Mouse (Mus musculus): ENCODE data around the gene Gipc2. TPM values are rescaled to one million over a fixed set of nuclear protein-coding genes. Genes with fewer than 3 reads are reported as not detected.
"Not testable (repeated sequence)": the region's sequence is repeated elsewhere in the genome, so short reads cannot be mapped to it uniquely, and the experiment has no call there.

Gipc2 gene
- total RNA-seq (2021), result 1 to 10 TPM; 1.4 to 3.0 TPM
- long read RNA-seq, experiment 1, partial matches to known transcripts, result 0 of 1 reads
- long read RNA-seq, experiment 1, other reads (novel, unspliced or antisense), result 1 of 1 reads
- long read RNA-seq, experiment 2, partial matches to known transcripts, result 0 of 2 reads
- long read RNA-seq, experiment 2, other reads (novel, unspliced or antisense), result 0 of 2 reads

GRCm38 (mm10) chr3:152166099-152166423 lies at the start of gene Gipc2:
Gene Gipc2, minus strand, starts transcription at chr3:152166230.
- DNase-seq (ENCODE audit: low spot score in 2 of 2), result no peak

DNA sequence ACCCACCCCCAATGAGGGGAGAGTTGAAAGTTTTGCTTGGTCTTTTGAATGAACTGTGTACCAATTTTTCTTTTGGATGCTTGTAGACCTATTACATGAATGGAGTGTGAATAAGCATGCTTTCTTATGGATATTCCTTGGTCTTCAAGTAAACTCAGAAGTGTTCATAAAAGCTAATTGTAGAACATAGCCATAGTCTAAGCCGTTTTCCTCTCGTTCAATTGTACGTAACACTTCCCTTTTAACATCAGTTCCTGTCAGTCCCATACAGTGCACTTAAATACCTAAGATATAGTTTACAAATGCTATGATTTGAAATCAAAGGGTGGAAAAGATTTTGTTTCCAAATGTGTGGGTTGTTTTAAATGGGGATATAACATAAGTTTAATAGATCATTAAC lies 47.4 kb upstream of the Gipc2 start:
- DNase-seq (ENCODE audit: low spot score in 2 of 2), result no peak

- no peak for DNase-seq (ENCODE audit: low spot score in 2 of 2)
These were observed 45.8 kb upstream of the Gipc2 start for GRCm38 (mm10) chr3:152211731-152212279.

DNA sequence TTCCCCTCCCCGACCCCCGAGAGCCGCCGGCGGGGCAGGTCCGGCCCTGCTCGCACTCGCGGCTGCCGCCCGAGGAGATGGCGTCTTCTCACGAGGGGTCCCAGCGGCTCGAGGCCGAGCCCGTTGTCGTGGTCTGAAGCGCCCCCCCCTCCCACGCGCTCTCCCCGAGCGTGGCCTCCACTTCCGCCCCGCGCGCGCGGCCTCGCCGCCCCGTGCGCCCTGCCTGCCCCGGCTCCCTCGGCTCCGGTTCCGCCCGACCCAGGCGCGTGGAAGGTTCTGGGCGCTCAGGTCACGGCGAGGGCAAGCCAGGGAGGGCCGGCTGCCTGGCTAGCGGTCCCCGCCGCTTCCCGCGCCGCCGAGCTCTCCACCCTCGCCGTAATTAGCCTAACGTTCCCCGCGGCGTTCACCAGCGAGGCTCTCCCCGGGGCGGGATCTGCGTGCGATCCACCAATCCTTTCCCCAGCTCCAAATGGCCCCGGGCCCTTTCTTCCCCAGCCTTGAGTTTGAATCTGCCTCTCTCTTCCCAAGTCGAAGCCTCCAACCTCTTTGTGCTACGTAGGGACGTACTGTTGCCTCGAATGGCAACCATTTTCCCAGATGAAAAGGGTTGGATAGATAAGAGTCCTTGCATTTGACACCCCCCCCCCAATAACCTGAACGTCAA lies 44.8 kb upstream of the Gipc2 start:
- DNase-seq (ENCODE audit: low spot score in 2 of 2), result peak; percentile 69 to 71

DNA sequence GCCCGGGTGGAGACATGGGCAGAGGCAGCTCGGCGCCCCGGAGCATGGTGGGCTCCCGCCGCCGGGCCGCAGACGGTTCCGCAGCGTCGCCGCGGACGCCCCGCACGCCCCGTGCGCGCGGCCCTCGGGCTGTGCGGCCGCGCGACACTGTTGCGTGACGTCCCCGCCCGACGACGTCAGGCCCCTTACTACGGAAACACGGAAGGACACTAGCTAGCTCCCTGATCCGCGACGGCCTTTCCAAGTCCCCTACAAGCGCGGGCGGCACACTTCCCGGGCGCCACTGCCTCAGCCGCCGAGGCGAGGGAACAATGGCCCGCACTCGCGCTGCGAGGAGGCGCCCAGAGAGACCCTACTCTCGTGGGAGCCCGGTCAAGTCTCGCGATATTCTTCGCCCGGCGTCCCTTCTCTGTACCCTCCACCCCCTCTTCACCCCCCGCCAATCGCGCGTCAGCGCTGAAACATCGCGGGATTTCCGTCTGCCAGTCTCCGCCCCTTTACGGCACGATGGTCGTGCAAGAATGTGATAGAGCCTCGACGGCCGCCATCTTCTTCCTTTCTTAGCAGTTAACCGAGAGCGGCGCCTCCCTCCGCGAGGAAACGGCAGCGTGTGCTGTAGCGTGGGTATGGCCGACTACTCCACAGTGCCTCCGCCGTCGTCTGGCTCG lies 44.1 kb upstream of the Gipc2 start, which contains the start of the genes Dnajb4 and Fubp1:
Gene Dnajb4, minus strand, starts transcription at position 336 of the 668 bp plus-strand sequence.
Gene Fubp1, plus strand, starts transcription at position 456 of the 668 bp plus-strand sequence.
- DNase-seq (ENCODE audit: low spot score in 2 of 2), result peak; percentile 100

- no peak for DNase-seq (ENCODE audit: low spot score in 2 of 2)
These were observed 43.3 kb upstream of the Gipc2 start for GRCm38 (mm10) chr3:152209177-152209966.

DNA sequence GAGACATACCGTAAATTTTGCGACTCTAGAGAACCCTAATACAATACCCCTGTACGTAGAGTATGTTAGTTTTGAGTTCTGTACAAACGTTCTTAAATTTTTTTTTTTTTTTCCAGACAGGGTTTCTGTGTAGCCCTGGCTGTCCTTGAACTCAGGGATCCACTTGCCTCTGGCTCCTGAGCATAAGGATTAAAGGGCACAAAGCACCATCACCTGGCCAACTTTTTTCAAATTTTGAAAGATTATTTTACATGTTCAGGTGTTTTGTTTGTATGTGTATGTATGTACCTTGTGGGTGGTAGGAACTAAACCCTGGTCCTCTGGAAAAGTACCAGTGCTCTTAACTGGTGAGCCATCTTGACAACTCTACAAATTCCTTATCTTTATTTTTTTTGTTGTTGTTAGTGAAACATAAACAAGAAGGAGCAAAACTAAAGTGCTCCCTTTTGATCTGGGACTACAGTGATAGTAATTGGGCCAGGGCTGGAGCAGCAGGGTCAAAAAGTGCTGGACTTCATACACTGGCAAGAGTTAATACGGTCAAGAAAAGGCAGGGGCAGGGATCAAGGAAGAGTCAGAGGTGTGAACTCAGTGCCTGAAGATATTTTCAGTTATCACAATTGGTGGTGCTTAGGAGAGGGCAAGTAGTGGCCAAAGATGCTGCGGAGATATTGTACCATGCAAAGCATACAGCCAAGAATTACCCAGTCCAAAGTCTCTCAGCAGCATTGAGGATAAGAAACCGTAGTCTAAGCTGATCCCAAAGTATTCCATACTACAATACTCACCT lies 42.3 kb upstream of the Gipc2 start:
- DNase-seq (ENCODE audit: low spot score in 2 of 2), result no peak

- DNase-seq (ENCODE audit: low spot score in 2 of 2), result no peak
These were observed 41.1 kb upstream of the Gipc2 start for GRCm38 (mm10) chr3:152207156-152207555.

DNA sequence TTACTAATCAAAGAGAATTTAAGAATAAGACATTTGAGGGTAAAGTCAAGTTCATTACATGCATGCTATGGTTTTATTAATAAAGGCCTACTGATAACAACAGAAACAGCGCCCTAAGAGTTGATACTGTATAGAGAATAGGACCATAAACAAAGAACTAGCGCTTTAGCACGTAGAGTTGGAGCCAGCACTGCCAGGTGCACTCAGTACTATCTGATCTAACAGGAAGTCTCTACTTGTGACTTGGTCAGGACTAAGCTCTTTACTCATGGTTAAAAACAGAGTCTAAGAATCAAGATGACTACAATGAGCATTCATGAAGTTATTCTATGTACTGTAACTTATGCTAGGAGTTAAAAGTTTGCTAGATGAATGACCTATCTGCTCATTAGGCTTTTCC lies 38.5 kb upstream of the Gipc2 start:
- no peak for DNase-seq (ENCODE audit: low spot score in 2 of 2)

DNA sequence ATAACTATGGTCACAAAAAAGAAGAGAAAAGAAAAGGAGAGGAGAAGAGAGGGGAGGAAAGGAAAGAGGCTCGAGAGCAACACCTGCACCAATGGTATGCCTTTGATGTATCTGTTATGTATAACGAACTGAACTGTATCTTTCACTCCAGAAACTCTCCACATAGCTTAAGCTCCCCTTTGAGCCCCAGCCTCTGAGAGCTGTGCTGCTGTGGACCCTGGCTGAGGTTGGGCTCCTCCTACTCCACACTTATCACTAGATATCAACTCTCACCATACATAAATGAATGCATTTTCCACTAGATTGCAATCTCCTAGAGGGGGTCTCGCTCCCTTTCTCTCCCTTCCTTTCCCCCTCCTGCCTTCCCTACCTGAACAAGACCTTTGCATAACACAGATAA lies 38.0 kb upstream of the Gipc2 start:
- no peak for DNase-seq (ENCODE audit: low spot score in 2 of 2)

GRCm38 (mm10) chr3:152203411-152203810 lies 37.4 kb upstream of the Gipc2 start:
- DNase-seq (ENCODE audit: low spot score in 2 of 2), result no peak

DNA sequence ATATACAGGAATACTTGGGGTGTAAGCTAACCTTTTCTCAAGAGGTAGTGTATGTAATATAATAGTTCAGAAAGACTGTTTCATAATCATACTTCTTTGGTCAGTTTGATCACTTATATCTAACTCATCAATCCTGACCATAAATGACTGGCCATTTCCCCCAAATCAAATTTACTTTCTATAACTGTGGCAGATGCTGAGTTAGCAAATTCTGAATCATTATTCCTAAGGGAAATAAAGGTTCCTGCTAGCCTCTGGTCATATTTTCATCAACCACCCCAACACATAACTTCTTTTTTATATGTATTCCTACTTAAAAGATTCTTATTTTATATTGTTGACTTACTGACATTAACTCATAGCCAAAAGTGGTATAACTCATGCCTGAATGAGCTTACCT lies 36.9 kb upstream of the Gipc2 start:
- DNase-seq (ENCODE audit: low spot score in 2 of 2), result no peak

DNA sequence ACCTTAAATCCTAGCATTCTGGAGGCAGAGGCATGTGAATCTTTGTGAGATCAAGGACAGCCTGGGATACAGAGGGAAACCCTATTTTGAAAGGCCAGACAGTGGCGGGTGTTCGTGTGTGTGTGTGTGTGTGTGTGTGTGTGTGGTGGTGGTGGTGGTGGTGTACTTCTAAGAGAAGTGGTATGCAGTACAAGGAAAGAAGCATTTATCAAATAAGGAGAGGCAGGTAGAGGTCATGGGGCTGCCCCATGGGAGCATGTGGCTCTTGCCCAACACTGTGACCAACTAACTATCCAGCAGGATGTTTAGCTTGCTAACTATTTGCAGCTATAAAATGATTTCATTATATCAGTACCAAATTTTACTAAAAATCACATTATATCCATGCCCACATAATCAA lies 35.6 kb upstream of the Gipc2 start:
- DNase-seq (ENCODE audit: low spot score in 2 of 2), result no peak

GRCm38 (mm10) chr3:152201181-152201580 lies 35.2 kb upstream of the Gipc2 start:
- no peak for DNase-seq (ENCODE audit: low spot score in 2 of 2)

- no peak for DNase-seq (ENCODE audit: low spot score in 2 of 2)
These were observed 33.1 kb upstream of the Gipc2 start for GRCm38 (mm10) chr3:152199125-152199524.

- DNase-seq (ENCODE audit: low spot score in 2 of 2), result not testable (repeated sequence)
These were observed 31.2 kb upstream of the Gipc2 start for GRCm38 (mm10) chr3:152197246-152197645.

DNA sequence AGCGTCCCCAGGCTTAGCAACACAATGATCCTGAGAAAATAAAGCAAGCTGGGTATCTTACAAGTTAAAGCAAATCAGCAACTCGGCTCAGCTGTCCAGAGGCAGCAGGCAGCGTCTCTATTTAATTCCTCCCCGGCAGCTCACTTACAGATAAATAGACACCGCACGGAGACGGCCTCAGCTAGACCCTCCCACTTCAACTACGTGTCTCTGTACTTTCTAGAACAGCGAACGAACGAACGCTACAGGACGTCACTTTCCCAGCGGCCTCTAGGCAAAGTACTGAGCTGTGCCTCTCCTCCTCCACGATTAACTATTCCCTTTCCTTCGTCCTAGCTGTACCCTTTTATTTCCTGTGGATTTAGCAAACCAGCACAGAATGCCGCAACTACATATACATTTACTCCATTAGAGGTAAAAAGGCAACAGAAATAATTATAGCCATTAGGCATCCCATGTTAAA lies 27.6 kb upstream of the Gipc2 start:
- peak; percentile 72 to 94 for DNase-seq (ENCODE audit: low spot score in 2 of 2)

- DNase-seq (ENCODE audit: low spot score in 2 of 2), result no peak
These were observed 27.1 kb upstream of the Gipc2 start for GRCm38 (mm10) chr3:152193177-152193576.

DNA sequence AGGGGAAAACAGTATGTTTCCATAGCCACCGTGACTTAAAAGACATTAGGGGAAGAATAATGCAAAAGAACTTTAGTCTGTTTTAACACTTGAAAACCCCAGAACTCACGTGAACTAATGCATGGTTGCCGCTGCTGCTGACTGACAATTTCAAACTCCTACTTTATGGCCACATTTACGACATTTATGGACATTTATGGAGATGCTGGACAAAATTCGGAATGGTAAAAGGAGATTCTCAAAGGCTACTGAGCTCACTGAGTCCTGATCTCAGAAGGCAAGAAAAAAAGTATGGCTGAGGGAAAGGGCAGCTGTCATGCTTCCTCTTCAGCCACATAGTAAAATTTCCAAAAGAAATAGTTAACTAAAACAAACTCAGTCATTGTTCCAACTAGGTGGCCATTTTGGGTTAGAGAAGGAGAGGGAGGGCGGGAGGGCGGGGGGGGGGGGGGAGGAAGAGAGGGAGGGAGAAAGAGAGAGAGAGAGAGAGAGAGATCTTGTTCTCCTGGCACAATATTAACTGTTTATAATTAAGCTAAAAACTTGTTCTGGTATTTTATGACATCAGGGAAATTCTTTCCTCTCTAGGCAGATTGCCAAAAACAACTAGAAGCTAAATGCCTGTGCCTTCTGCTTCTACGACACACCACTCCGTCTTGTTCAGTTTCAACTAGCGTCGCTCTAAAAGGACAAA lies 26.4 kb upstream of the Gipc2 start:
- DNase-seq (ENCODE audit: low spot score in 2 of 2), result peak in 1 of 2 experiments; percentile 55

DNA sequence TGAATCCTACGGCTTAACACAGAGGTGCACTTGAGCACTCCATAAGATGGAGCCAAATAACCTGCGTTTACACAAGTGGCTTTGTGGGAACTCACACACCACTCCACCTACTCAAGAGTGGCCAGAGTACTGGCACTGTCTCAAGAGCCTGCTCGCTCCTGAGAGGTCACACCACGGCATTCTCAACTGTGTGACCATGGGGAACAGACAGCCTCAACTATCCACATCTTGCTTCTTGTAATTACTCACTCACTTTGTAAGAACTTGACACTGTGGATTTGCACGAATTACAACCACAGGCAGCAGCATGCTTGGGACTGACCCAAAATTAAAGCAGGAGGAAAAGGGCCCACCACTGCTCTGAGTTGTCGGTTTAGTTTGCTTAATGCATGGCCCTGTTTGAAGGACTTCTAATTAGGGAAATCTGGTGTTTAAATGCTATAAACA lies 25.8 kb upstream of the Gipc2 start:
- DNase-seq (ENCODE audit: low spot score in 2 of 2), result no peak
